Mouse (Mus musculus) lung, embryonic 16.5 days (tissue): ENCODE measurements around the gene Snap23. TPM values are rescaled to one million over a fixed set of nuclear protein-coding genes. Genes with fewer than 3 reads are reported as not detected.
A peak's percentile ranks its signal among the peaks of the same experiment; 100 is the strongest.

Experiments used
- ATAC-seq: fragments of 200-750 bp; cut with Nextera tagmentation; 2 replicates; pipeline ENCODE4 v1.8.0; 2017; ENCODE audit warnings: low read depth, mild to moderate bottlenecking, moderate library complexity
- H3K27ac ChIP-seq: fragments of 300-500 bp; sonication (generic); 2 replicates; pipeline ENCODE4 v1.5.1; 2014; ENCODE audit warnings: mild to moderate bottlenecking, control low read depth, low read length
- H3K27me3 ChIP-seq: fragments of 300-500 bp; sonication (generic); 2 replicates; pipeline ENCODE4 v1.6.1; 2014; ENCODE audit warnings: low read depth, low read length, mixed read lengths; ENCODE audit not compliant: control insufficient read depth, insufficient read depth
- H3K36me3 ChIP-seq: fragments of 300-500 bp; sonication (generic); 2 replicates; pipeline ENCODE4 v1.6.1; 2014; ENCODE audit warnings: low read length; ENCODE audit not compliant: control insufficient read depth, insufficient read depth
- H3K4me1 ChIP-seq: fragments of 300-500 bp; sonication (generic); replicated peaks from 2 replicates; pipeline ENCODE4 v1.6.1; 2014; ENCODE audit warnings: low read length, mixed read lengths; ENCODE audit not compliant: control insufficient read depth, insufficient read depth
- H3K4me2 ChIP-seq: fragments of 300-500 bp; sonication (generic); 2 replicates; pipeline ENCODE4 v1.6.1; 2014; ENCODE audit warnings: low read depth, low read length, control low read depth
- H3K4me3 ChIP-seq: fragments of 300-500 bp; sonication (generic); 2 replicates; pipeline ENCODE4 v1.5.1; 2014; ENCODE audit warnings: mild to moderate bottlenecking, low read length, control low read depth
- H3K9ac ChIP-seq: fragments of 300-500 bp; sonication (generic); 2 replicates; pipeline ENCODE4 v1.6.1; 2014; ENCODE audit warnings: low read length, control low read depth
- H3K9me3 ChIP-seq: fragments of 300-500 bp; sonication (generic); 2 replicates; pipeline ENCODE4 v1.6.1; 2016; ENCODE audit warnings: low read length; ENCODE audit not compliant: control insufficient read depth
- WGBS: fragments of 180-500 bp; shearing (Covaris S2); extraction: QIAGEN DNeasy Blood & Tissue Kit; methylation state at CpG from one replicate; pipeline ENCODE4 v1.1.7; 2014; 5-methylcytosine and 5-hydroxymethylcytosine counted together
- polyA plus RNA-seq: library from polyadenylated mRNA; unstranded; fragments of >200 nt; fragmentation: Nextera tagmentation; extraction: Ambion mirVana; gene quantifications from 2 replicates; pipeline ENCODE4 v1.2.1, GENCODE M21; 2015

The Snap23 gene
- polyA plus RNA-seq, 1 experiment from 2014 or later, result 59.6 TPM

- H3K4me3 ChIP-seq, result no peak overlapping the region
- H3K4me1 ChIP-seq, result no peaks in the 10 kb centered on the region; the same call in 1 of the 2 replicates
- no peak overlapping the region for H3K9ac ChIP-seq
- no peaks in the 10 kb centered on the region for H3K27me3 ChIP-seq
- no peak overlapping the region for H3K4me2 ChIP-seq
- ATAC-seq, result no peak
- H3K27ac ChIP-seq, result peak overlapping the region; percentile 10; the same call in 1 of the 2 replicates
- H3K36me3 ChIP-seq, result peaks cover 20% of the 10 kb centered on the region
- H3K9me3 ChIP-seq, result no peaks in the 10 kb centered on the region
- 60% methylated on average over 2 of the region's 2 CpGs for WGBS
These were observed 64.0 kb downstream of the Snap23 start for GRCm38 (mm10) chr2:120631521-120631920.

DNA sequence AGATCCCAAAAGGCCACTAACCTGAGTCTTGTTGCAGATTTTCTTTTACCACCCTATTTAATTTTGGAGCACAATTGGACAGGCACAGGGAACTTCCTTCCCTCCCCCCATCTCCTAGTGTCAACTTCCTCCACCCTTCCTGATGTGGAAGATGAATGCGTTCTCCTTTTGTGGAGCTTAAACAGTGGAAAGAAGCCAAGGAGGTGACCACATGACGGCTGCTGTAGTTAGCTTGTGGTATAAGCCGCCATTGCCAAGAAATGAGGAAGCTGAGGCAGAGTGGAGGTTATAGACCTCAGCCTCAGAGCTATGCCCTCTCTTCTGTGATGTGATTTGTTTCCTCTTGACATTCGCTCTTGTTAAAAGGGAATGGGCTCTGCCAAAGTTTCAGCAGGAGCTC lies 64.5 kb downstream of the Snap23 start:
- WGBS, result 48% methylated on average over 4 of the region's 4 CpGs
- Histone ChIP-seq H3K36me3 (peaks cover 20% of the 10 kb centered on the region), H3K4me1 (no peaks in the 10 kb centered on the region; the same call in 1 of the 2 replicates), H3K27ac (peak overlapping the region; percentile 10; the same call in 1 of the 2 replicates), H3K4me3 (no peak overlapping the region), H3K27me3 (no peaks in the 10 kb centered on the region), H3K4me2 (no peak overlapping the region), H3K9ac (no peak overlapping the region), H3K9me3 (no peaks in the 10 kb centered on the region)
- ATAC-seq, result no peak

GRCm38 (mm10) chr2:120640835-120641234 lies 73.4 kb downstream of the Snap23 start:
- Histone ChIP-seq H3K4me1 (peaks cover 7% of the 10 kb centered on the region), H3K9ac (no peak overlapping the region), H3K27ac (no peak overlapping the region), H3K27me3 (no peaks in the 10 kb centered on the region), H3K4me3 (no peak overlapping the region), H3K36me3 (peaks cover 10% of the 10 kb centered on the region), H3K9me3 (no peaks in the 10 kb centered on the region), H3K4me2 (no peak overlapping the region)
- 82% methylated on average over 8 of the region's 8 CpGs for WGBS
- no peak for ATAC-seq

GRCm38 (mm10) chr2:120643836-120644235 lies 76.4 kb downstream of the Snap23 start:
- Histone ChIP-seq H3K27ac (peak overlapping the region; percentile 89), H3K36me3 (peaks cover 10% of the 10 kb centered on the region), H3K9me3 (no peaks in the 10 kb centered on the region), H3K4me3 (no peak overlapping the region), H3K4me2 (no peak overlapping the region), H3K4me1 (peaks cover 7% of the 10 kb centered on the region), H3K27me3 (no peaks in the 10 kb centered on the region), H3K9ac (no peak overlapping the region)
- 39% methylated on average over 7 of the region's 7 CpGs for WGBS
- ATAC-seq, result peak; percentile 98

DNA sequence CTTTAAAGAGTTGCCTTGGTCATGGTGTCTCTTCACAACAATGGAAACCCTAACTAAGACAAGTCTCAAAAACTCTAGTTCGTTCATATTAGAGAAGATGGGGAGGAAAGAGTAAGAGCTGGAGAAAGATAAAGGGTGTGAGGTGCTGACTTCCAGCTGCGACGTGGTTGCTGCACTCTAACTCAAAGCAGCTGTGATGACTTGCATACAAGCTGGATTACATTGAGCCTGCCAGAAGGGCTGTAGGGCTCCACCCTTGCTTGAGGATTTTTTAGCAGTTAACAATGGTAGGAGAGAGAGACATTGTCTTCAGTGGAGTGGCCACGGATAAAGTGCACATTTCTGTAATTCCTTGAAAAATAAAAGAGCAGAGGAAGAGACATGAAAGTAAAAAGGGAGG lies 79.3 kb downstream of the Snap23 start:
- peaks cover 10% of the 10 kb centered on the region for H3K4me1 ChIP-seq
- H3K36me3 ChIP-seq, result no peaks in the 10 kb centered on the region
- no peak overlapping the region for H3K4me3 ChIP-seq
- peak overlapping the region; percentile 73 for H3K27ac ChIP-seq
- 47% methylated on average over 4 of the region's 4 CpGs for WGBS
- no peak overlapping the region for H3K4me2 ChIP-seq
- no peaks in the 10 kb centered on the region for H3K9me3 ChIP-seq
- no peaks in the 10 kb centered on the region for H3K27me3 ChIP-seq
- peak; percentile 82 for ATAC-seq
- H3K9ac ChIP-seq, result no peak overlapping the region

Other genes starting within 250 kb of the Snap23 start
- 21.7 and 23.4 TPM in 2 replicates for gene Vps39, start 214.5 kb upstream of the Snap23 start, polyA plus RNA-seq
- 9.1 and 9.9 TPM in 2 replicates for gene Ganc, start 163.8 kb upstream of the Snap23 start, polyA plus RNA-seq
- gene Tmem87a, start 163.6 kb upstream of the Snap23 start, polyA plus RNA-seq, result 10.1 and 10.2 TPM in 2 replicates
- gene Capn3, start 111.7 kb upstream of the Snap23 start, polyA plus RNA-seq, result 0.94 and 1.1 TPM in 2 replicates
- 37.4 and 45.1 TPM in 2 replicates for gene Zfp106, start 3.8 kb upstream of the Snap23 start, polyA plus RNA-seq
- 21.6 and 23.1 TPM in 2 replicates for gene Haus2, start 41.7 kb downstream of the Snap23 start, polyA plus RNA-seq
- gene Lrrc57, start 41.8 kb downstream of the Snap23 start, polyA plus RNA-seq, result 29.9 and 31.1 TPM in 2 replicates
- gene Stard9, start 61.5 kb downstream of the Snap23 start, polyA plus RNA-seq, result 10.3 and 14.6 TPM in 2 replicates